Mouse (Mus musculus) MEL (cell line): ENCODE data around the gene Ldb1. TPM values are rescaled to one million over a fixed set of nuclear protein-coding genes. Genes with fewer than 3 reads are reported as not detected.

Source experiments
- DNase-seq: peaks from one replicate; pipeline ENCODE4 v3.0.0; 2011; ENCODE audit warnings: low read depth, low spot score
- H3K27ac ChIP-seq: 2 replicates; pipeline ENCODE4 v1.5.1; 2012; ENCODE audit warnings: low read depth, mild to moderate bottlenecking, control low read depth, low read length, moderate library complexity; ENCODE audit not compliant: control insufficient read depth
- H3K27me3 ChIP-seq, 2 experiments: fragments of 150-350 bp in 1 of 2; sonication (generic) in 1 of 2; 2 replicates each; pipeline ENCODE4 v1.6.1; 2012; ENCODE audit warnings: low read length in 2 of 2, mild to moderate bottlenecking in 2 of 2, improper control_type of control experiment in 1 of 2, moderate library complexity in 1 of 2; ENCODE audit not compliant: insufficient read depth in 2 of 2, control insufficient read depth in 1 of 2
- H3K36me3 ChIP-seq, 2 experiments: 2 replicates each; pipeline ENCODE4 v1.6.1; 2012 to 2014; ENCODE audit warnings: low read length in 2 of 2, improper control_type of control experiment in 1 of 2, inconsistent platforms in 1 of 2, mild to moderate bottlenecking in 1 of 2; ENCODE audit not compliant: insufficient read depth in 2 of 2, control insufficient read depth in 1 of 2
- H3K4me1 ChIP-seq, 2 experiments: fragments of 150-350 bp in 1 of 2; sonication (generic) in 1 of 2; 2 replicates each; pipeline ENCODE4 v1.6.1; 2012; ENCODE audit warnings: low read length in 2 of 2, improper control_type of control experiment in 1 of 2, mild to moderate bottlenecking in 1 of 2; ENCODE audit not compliant: insufficient read depth in 2 of 2, control insufficient read depth in 1 of 2
- H3K4me3 ChIP-seq, 2 experiments: fragments of 150-350 bp in 1 of 2; sonication (generic) in 1 of 2; 2 replicates each; pipeline ENCODE4 v1.5.1; 2012; ENCODE audit warnings: low read depth in 2 of 2, low read length in 2 of 2, mild to moderate bottlenecking in 2 of 2, moderate library complexity in 2 of 2, control low read depth in 1 of 2, improper control_type of control experiment in 1 of 2; ENCODE audit not compliant: control insufficient read depth in 1 of 2, insufficient read depth in 1 of 2
- H3K79me2 ChIP-seq: 2 replicates; pipeline ENCODE4 v1.6.1; 2012; ENCODE audit warnings: mild to moderate bottlenecking, low read length, moderate library complexity; ENCODE audit not compliant: control insufficient read depth, poor library complexity, insufficient read depth
- H3K9ac ChIP-seq: 2 replicates; pipeline ENCODE4 v1.6.1; 2012; ENCODE audit warnings: low read depth, mild to moderate bottlenecking, control low read depth, low read length, moderate library complexity; ENCODE audit not compliant: control insufficient read depth, poor library complexity, severe bottlenecking
- H3K9me3 ChIP-seq: fragments of 150-350 bp; sonication (generic); replicated peaks from 2 replicates; pipeline ENCODE4 v1.6.1; 2012; ENCODE audit warnings: mild to moderate bottlenecking, low read length, improper control_type of control experiment, moderate library complexity; ENCODE audit not compliant: insufficient read depth
- CHD1 ChIP-seq: IDR thresholded peaks from 2 replicates; pipeline ENCODE4 v1.6.1; 2012; ENCODE audit warnings: low read depth, mild to moderate bottlenecking, inconsistent platforms, low read length, improper control_type of control experiment
- CHD2 ChIP-seq: IDR thresholded peaks from 2 replicates; pipeline ENCODE4 v1.6.1; 2011; ENCODE audit warnings: low read length, improper control_type of control experiment
- CTCF ChIP-seq, 3 experiments: IDR thresholded peaks in 2 of 3; conservative IDR thresholded peaks in 1 of 3; 2 replicates each; pipeline ENCODE4 v1.5.1; 2011 to 2012; ENCODE audit warnings: low read length in 3 of 3, low read depth in 2 of 3, mild to moderate bottlenecking in 2 of 3, improper control_type of control experiment in 1 of 3, inconsistent platforms in 1 of 3, mixed read lengths in 1 of 3, moderate library complexity in 1 of 3; ENCODE audit not compliant: control insufficient read depth in 1 of 3, insufficient read depth in 1 of 3, poor library complexity in 1 of 3, severe bottlenecking in 1 of 3
- E2F4 ChIP-seq: IDR thresholded peaks from 2 replicates; pipeline ENCODE4 v1.6.1; 2011; ENCODE audit warnings: low read depth, low read length, improper control_type of control experiment, borderline replicate concordance
- ELF1 ChIP-seq: IDR thresholded peaks from 2 replicates; pipeline ENCODE4 v1.6.1; 2014; ENCODE audit warnings: low read depth, mild to moderate bottlenecking, inconsistent platforms, low read length, improper control_type of control experiment, moderate library complexity
- ETS1 ChIP-seq: IDR thresholded peaks from 2 replicates; pipeline ENCODE4 v1.6.1; 2012; ENCODE audit warnings: low read depth, mild to moderate bottlenecking, inconsistent platforms, low read length, improper control_type of control experiment, moderate library complexity
- GATA1 ChIP-seq: IDR thresholded peaks from 2 replicates; pipeline ENCODE4 v1.6.1; 2011; ENCODE audit warnings: low read depth, low read length, improper control_type of control experiment
- HCFC1 ChIP-seq: IDR thresholded peaks from 2 replicates; pipeline ENCODE4 v1.6.1; 2012; ENCODE audit warnings: low read depth, mild to moderate bottlenecking, inconsistent platforms, low read length, improper control_type of control experiment, moderate library complexity
- MAZ ChIP-seq: IDR thresholded peaks from 2 replicates; pipeline ENCODE4 v1.6.1; 2012; ENCODE audit warnings: low read depth, mild to moderate bottlenecking, inconsistent platforms, low read length, improper control_type of control experiment
- MEF2A ChIP-seq: IDR thresholded peaks from 2 replicates; pipeline ENCODE4 v1.6.1; 2014; ENCODE audit warnings: low read depth, mild to moderate bottlenecking, inconsistent platforms, low read length, improper control_type of control experiment; ENCODE audit not compliant: poor library complexity, insufficient replicate concordance, severe bottlenecking; ENCODE audit errors: extremely low read depth
- MXI1 ChIP-seq: IDR thresholded peaks from 2 replicates; pipeline ENCODE4 v1.6.1; 2011; ENCODE audit warnings: mild to moderate bottlenecking, low read depth, low read length, improper control_type of control experiment
- MYB ChIP-seq: IDR thresholded peaks from 2 replicates; pipeline ENCODE4 v1.6.1; 2011; ENCODE audit warnings: mild to moderate bottlenecking, low read depth, low read length, improper control_type of control experiment
- POLR2A ChIP-seq, 2 experiments: IDR thresholded peaks; 2 replicates each; pipeline ENCODE4 v1.6.1; 2011 to 2012; ENCODE audit warnings: low read length in 2 of 2, mild to moderate bottlenecking in 2 of 2, control low read depth in 1 of 2, improper control_type of control experiment in 1 of 2, low read depth in 1 of 2, moderate library complexity in 1 of 2; ENCODE audit not compliant: control insufficient read depth in 1 of 2, insufficient read depth in 1 of 2, poor library complexity in 1 of 2
- POLR2AphosphoS2 ChIP-seq: IDR thresholded peaks from 2 replicates; pipeline ENCODE4 v1.6.1; 2011; ENCODE audit warnings: low read length, improper control_type of control experiment
- RAD21 ChIP-seq: IDR thresholded peaks from 2 replicates; pipeline ENCODE4 v1.6.1; 2011; ENCODE audit warnings: mild to moderate bottlenecking, low read depth, low read length, improper control_type of control experiment
- RCOR1 ChIP-seq: IDR thresholded peaks from 2 replicates; pipeline ENCODE4 v1.6.1; 2012; ENCODE audit warnings: low read depth, mild to moderate bottlenecking, inconsistent platforms, low read length, improper control_type of control experiment
- TAL1 ChIP-seq: IDR thresholded peaks from 2 replicates; pipeline ENCODE4 v1.6.1; 2012; ENCODE audit warnings: mild to moderate bottlenecking, inconsistent platforms, low read length, moderate library complexity, mixed read lengths
- UBTF ChIP-seq: IDR thresholded peaks from 2 replicates; pipeline ENCODE4 v1.6.1; 2012; ENCODE audit warnings: low read depth, mild to moderate bottlenecking, inconsistent platforms, low read length, improper control_type of control experiment, moderate library complexity, borderline replicate concordance; ENCODE audit not compliant: insufficient read depth
- USF1 ChIP-seq: IDR thresholded peaks from 2 replicates; pipeline ENCODE4 v1.6.1; 2014; ENCODE audit warnings: low read depth, mild to moderate bottlenecking, inconsistent platforms, low read length, improper control_type of control experiment, moderate library complexity
- USF2 ChIP-seq, 2 experiments: IDR thresholded peaks; 2 replicates each; pipeline ENCODE4 v1.6.1; 2011 to 2012; ENCODE audit warnings: improper control_type of control experiment in 2 of 2, low read length in 2 of 2, borderline replicate concordance in 1 of 2, inconsistent platforms in 1 of 2, low read depth in 1 of 2, mild to moderate bottlenecking in 1 of 2; ENCODE audit not compliant: insufficient read depth in 1 of 2
- polyA plus RNA-seq, 2 experiments: library from polyadenylated mRNA; stranded (reverse) in 1 of 2; unstranded in 1 of 2; fragments of >175 nt in 1 of 2; fragments of >200 nt in 1 of 2; gene quantifications; 2 replicates each; pipeline versions ENCODE4 v1.2.1 to v1.2.4; 2012; ENCODE audit warnings: low replicate concordance in 2 of 2, low read depth in 1 of 2; ENCODE audit not compliant: insufficient read length in 2 of 2, insufficient read depth in 1 of 2, missing spikeins in 1 of 2
- total RNA-seq: library from RNA; depleted of rRNA; stranded (reverse); fragments of 300-350 nt; gene quantifications from 2 replicates; pipeline ENCODE4 v1.2.3, GENCODE M21; 2012

Ldb1 gene
- total and polyA plus RNA-seq, 3 experiments, result 357 to 842 (median 632) TPM

- no peak for TF ChIP-seq MEF2A
- 0 out of 2 replicates have a peak, but pooled peaks have one; percentile 26 for TF ChIP-seq RCOR1
- TF ChIP-seq ELF1, result no peak
- TF ChIP-seq CTCF (IDR thresholded peaks at IDR 0.05 in 2 of 3, conservative IDR thresholded peaks at IDR 0.05 in 1 of 3; ENCODE audit: control insufficient read depth in 1 of 3, insufficient read depth in 1 of 3, low read depth in 2 of 3, low read length in 3 of 3, poor library complexity in 1 of 3, severe bottlenecking in 1 of 3), result no peak
- H3K79me2 ChIP-seq, result peaks cover 35% of the 10 kb centered on the region
- H3K4me3 ChIP-seq, result no peak overlapping the region
- H3K36me3 ChIP-seq, result peaks cover 0 to 32% of the 10 kb centered on the region in 2 experiments; a peak in 2 of 4 replicates
- no peaks in the 10 kb centered on the region for H3K9me3 ChIP-seq
- H3K4me1 ChIP-seq, result peaks cover 13 to 45% of the 10 kb centered on the region in 2 experiments
- DNase-seq, result no peak
- H3K27me3 ChIP-seq, result no peaks in the 10 kb centered on the region
- H3K9ac ChIP-seq, result no peak overlapping the region
- H3K27ac ChIP-seq, result no peak overlapping the region
Observed at GRCm38 (mm10) chr19:46046621-46047025, 1.6 kb upstream of the Ldb1 start.

- TF ChIP-seq TAL1, result no peak
- TF ChIP-seq GATA1, result no peak
- TF ChIP-seq RAD21, result no peak
- no peak for TF ChIP-seq POLR2AphosphoS2
- TF ChIP-seq CHD2, result 0 out of 2 replicates have a peak, but pooled peaks have one; percentile 20
- TF ChIP-seq E2F4, result no peak
- no peak for TF ChIP-seq UBTF
- 0 out of 2 replicates have a peak, but pooled peaks have one; percentile 21 for TF ChIP-seq ELF1
- no peak for TF ChIP-seq MYB
- no peak for TF ChIP-seq USF2 (IDR thresholded peaks at IDR 0.05; ENCODE audit: borderline replicate concordance in 1 of 2, insufficient read depth in 1 of 2, low read depth in 1 of 2, low read length in 2 of 2)
- TF ChIP-seq MAZ, result no peak
- no peak for TF ChIP-seq POLR2A (IDR thresholded peaks at IDR 0.05; ENCODE audit: control insufficient read depth in 1 of 2, insufficient read depth in 1 of 2, low read depth in 1 of 2, low read length in 2 of 2, poor library complexity in 1 of 2)
- TF ChIP-seq HCFC1, result no peak
- TF ChIP-seq CHD1, result no peak
- TF ChIP-seq MXI1, result no peak
- TF ChIP-seq ETS1, result no peak
- TF ChIP-seq CTCF (IDR thresholded peaks at IDR 0.05 in 2 of 3, conservative IDR thresholded peaks at IDR 0.05 in 1 of 3; ENCODE audit: control insufficient read depth in 1 of 3, insufficient read depth in 1 of 3, low read depth in 2 of 3, low read length in 3 of 3, poor library complexity in 1 of 3, severe bottlenecking in 1 of 3), result no peak
- no peak for TF ChIP-seq USF1
- H3K27me3 ChIP-seq, result no peaks in the 10 kb centered on the region
- H3K9ac ChIP-seq, result peak overlapping the region; percentile 89
- no peaks in the 10 kb centered on the region for H3K9me3 ChIP-seq
- H3K4me3 ChIP-seq, result peak overlapping the region; percentile 76 to 95
- DNase-seq, result peak; percentile 65
- H3K27ac ChIP-seq, result no peak overlapping the region; the same call in 1 of the 2 replicates
- peaks cover 43% of the 10 kb centered on the region for H3K79me2 ChIP-seq
- H3K4me1 ChIP-seq, result peaks cover 22 to 48% of the 10 kb centered on the region in 2 experiments
- H3K36me3 ChIP-seq, result peaks cover 0 to 37% of the 10 kb centered on the region in 2 experiments; a peak in 2 of 4 replicates
Observed at GRCm38 (mm10) chr19:46045696-46046311, 790 bp upstream of the Ldb1 start.
